Mouse (Mus musculus) liver, embryonic 14.5 days (tissue): ENCODE data around the gene Arhgap21. TPM values are rescaled to one million over a fixed set of nuclear protein-coding genes. Genes with fewer than 3 reads are reported as not detected.

Experiments
- ATAC-seq: fragments of 200-750 bp; cut with Nextera tagmentation; 2 replicates; pipeline ENCODE4 v1.8.0; 2017; ENCODE audit warnings: moderate number of reproducible peaks, mild to moderate bottlenecking, moderate library complexity; ENCODE audit not compliant: insufficient read depth
- DNase-seq, 3 experiments: peaks; one replicate each; pipeline ENCODE4 v3.0.0-alpha.2; 2012 to 2013; ENCODE audit warnings: low read depth in 3 of 3, low spot score in 3 of 3
- H3K27ac ChIP-seq: fragments of 300-500 bp; sonication (generic); 2 replicates; pipeline ENCODE4 v1.5.1; 2014; ENCODE audit warnings: moderate library complexity, mild to moderate bottlenecking, control low read depth, inconsistent platforms
- H3K27me3 ChIP-seq: fragments of 300-500 bp; sonication (generic); 2 replicates; pipeline ENCODE4 v1.6.1; 2014; ENCODE audit warnings: mild to moderate bottlenecking, low read length, moderate library complexity; ENCODE audit not compliant: control insufficient read depth, insufficient read depth
- H3K36me3 ChIP-seq: fragments of 300-500 bp; sonication (generic); replicated peaks from 2 replicates; pipeline ENCODE4 v1.6.1; 2014; ENCODE audit warnings: low read depth; ENCODE audit not compliant: control insufficient read depth, insufficient read depth
- H3K4me1 ChIP-seq, 2 experiments: fragments of 200-500 bp in 1 of 2; fragments of 300-500 bp in 1 of 2; sonication (generic) in 1 of 2; replicated peaks; 2 replicates each; pipeline ENCODE4 v1.6.1; 2012 to 2014; ENCODE audit warnings: antibody characterized with exemption in 1 of 2, inconsistent platforms in 1 of 2, low read length in 1 of 2; ENCODE audit not compliant: control insufficient read depth in 2 of 2, insufficient read depth in 2 of 2
- H3K4me2 ChIP-seq: fragments of 300-500 bp; sonication (generic); 2 replicates; pipeline ENCODE4 v1.6.1; 2014; ENCODE audit warnings: low read depth, mild to moderate bottlenecking, control low read depth, moderate library complexity
- H3K4me3 ChIP-seq, 2 experiments: fragments of 200-500 bp in 1 of 2; fragments of 300-500 bp in 1 of 2; sonication (generic) in 1 of 2; 2 replicates each; pipeline ENCODE4 v1.5.1; 2012 to 2014; ENCODE audit warnings: low read depth in 2 of 2, low read length in 2 of 2, mild to moderate bottlenecking in 2 of 2, control low read depth in 1 of 2, inconsistent platforms in 1 of 2, moderate library complexity in 1 of 2; ENCODE audit not compliant: insufficient read depth in 1 of 2
- H3K9ac ChIP-seq: fragments of 300-500 bp; sonication (generic); replicated peaks from 2 replicates; pipeline ENCODE4 v1.6.1; 2014; ENCODE audit warnings: mild to moderate bottlenecking, control low read depth, moderate library complexity
- H3K9me3 ChIP-seq: fragments of 300-500 bp; sonication (generic); 2 replicates; pipeline ENCODE4 v1.6.1; 2016; ENCODE audit warnings: low read length, mixed read lengths; ENCODE audit not compliant: control insufficient read depth
- CTCF ChIP-seq: IDR thresholded peaks from 2 replicates; pipeline ENCODE4 v1.5.1; 2016; ENCODE audit warnings: antibody characterized with exemption, low read depth, control low read depth
- EP300 ChIP-seq: IDR thresholded peaks from 2 replicates; pipeline ENCODE4 v1.6.1; 2016; ENCODE audit warnings: antibody characterized with exemption, low read depth
- WGBS: fragments of 180-500 bp; shearing (Covaris S2); extraction: QIAGEN DNeasy Blood & Tissue Kit; methylation state at CpG from one replicate; pipeline ENCODE4 v1.1.7; 2014; ENCODE audit not compliant: insufficient replicate concordance; 5-methylcytosine and 5-hydroxymethylcytosine counted together
- polyA plus RNA-seq, 2 experiments: library from polyadenylated mRNA; depleted of rRNA in 1 of 2; stranded (reverse) in 1 of 2; unstranded in 1 of 2; fragments of >200 nt; fragmentation: Nextera tagmentation in 1 of 2; extraction: Ambion mirVana in 1 of 2; gene quantifications; 2 replicates each; pipeline versions ENCODE4 v1.2.1 to v1.2.3; 2012 to 2014

The Arhgap21 gene
- polyA plus RNA-seq, 2 experiments, result 8.4 to 10.9 TPM

GRCm38 (mm10) chr2:20949168-20949567 is 19.5 kb downstream of the Arhgap21 start:
- no peak for ATAC-seq
- 67% methylated on average over 3 of the region's 3 CpGs for WGBS
- no peak overlapping the region for H3K4me2 ChIP-seq

GRCm38 (mm10) chr2:20947036-20947435 is 21.6 kb downstream of the Arhgap21 start:
- peak; percentile 32; the same call in 1 of the 2 replicates for ATAC-seq

More at GRCm38 (mm10) chr2:20949168-20949567, 19.5 kb downstream of the Arhgap21 start:
- Histone ChIP-seq H3K4me3 (no peak overlapping the region), H3K36me3 (no peaks in the 10 kb centered on the region), H3K9ac (no peak overlapping the region), H3K27me3 (no peaks in the 10 kb centered on the region), H3K27ac (no peak overlapping the region), H3K4me1 (peaks cover 4 to 15% of the 10 kb centered on the region in 2 experiments), H3K9me3 (no peaks in the 10 kb centered on the region)
- DNase-seq, result no peak
- TF ChIP-seq EP300 (no peak), CTCF (no peak)

GRCm38 (mm10) chr2:20945596-20945995 is 23.1 kb downstream of the Arhgap21 start:
- Histone ChIP-seq H3K27me3 (no peaks in the 10 kb centered on the region), H3K4me1 (peaks cover 23 to 37% of the 10 kb centered on the region in 2 experiments), H3K36me3 (no peaks in the 10 kb centered on the region), H3K27ac (no peak overlapping the region), H3K4me3 (no peak overlapping the region), H3K9me3 (no peaks in the 10 kb centered on the region), H3K4me2 (no peak overlapping the region), H3K9ac (no peak overlapping the region)
- WGBS, result 73% methylated on average over 5 of the region's 5 CpGs
- no peak for ATAC-seq
- DNase-seq, result no peak
- TF ChIP-seq CTCF (no peak), EP300 (no peak)

More at GRCm38 (mm10) chr2:20947036-20947435, 21.6 kb downstream of the Arhgap21 start:
- H3K4me1 ChIP-seq, result peaks cover 19 to 31% of the 10 kb centered on the region in 2 experiments
- no peak for TF ChIP-seq CTCF
- H3K4me2 ChIP-seq, result peak overlapping the region; percentile 16; the same call in 1 of the 2 replicates
- 74% methylated on average over 1 of the region's 1 CpGs for WGBS
- no peak overlapping the region for H3K9ac ChIP-seq
- peak overlapping the region; percentile 34; the same call in 1 of the 2 replicates for H3K27ac ChIP-seq
- no peaks in the 10 kb centered on the region for H3K27me3 ChIP-seq
- no peak overlapping the region for H3K4me3 ChIP-seq
- DNase-seq, result no peak
- H3K9me3 ChIP-seq, result no peaks in the 10 kb centered on the region
- H3K36me3 ChIP-seq, result no peaks in the 10 kb centered on the region

- Histone ChIP-seq H3K36me3 (no peaks in the 10 kb centered on the region), H3K27me3 (no peaks in the 10 kb centered on the region), H3K4me3 (no peak overlapping the region), H3K9me3 (no peaks in the 10 kb centered on the region), H3K27ac (no peak overlapping the region), H3K4me1 (peaks cover 23 to 37% of the 10 kb centered on the region in 2 experiments), H3K4me2 (no peak overlapping the region), H3K9ac (no peak overlapping the region)
- DNase-seq (no peak), ATAC-seq (no peak)
- TF ChIP-seq CTCF (no peak), EP300 (no peak)
- WGBS, result 40% methylated on average over 7 of the region's 7 CpGs
Measured at GRCm38 (mm10) chr2:20943730-20944454, 24.8 kb downstream of the Arhgap21 start.

GRCm38 (mm10) chr2:20943222-20943621 is 25.5 kb downstream of the Arhgap21 start:
- H3K27me3 ChIP-seq, result no peaks in the 10 kb centered on the region
- peak; percentile 48; the same call in 1 of the 2 replicates for TF ChIP-seq CTCF
- no peak for TF ChIP-seq EP300
- no peaks in the 10 kb centered on the region for H3K36me3 ChIP-seq
- no peak overlapping the region for H3K4me3 ChIP-seq
- 5% methylated on average over 5 of the region's 5 CpGs for WGBS
- peak; percentile 81 for ATAC-seq
- no peak overlapping the region; the same call in 1 of the 2 replicates for H3K4me2 ChIP-seq
- H3K4me1 ChIP-seq, result peaks cover 23 to 35% of the 10 kb centered on the region in 2 experiments
- no peak overlapping the region for H3K27ac ChIP-seq
- peak in 2 of 3 experiments; percentile 47 for DNase-seq
- H3K9me3 ChIP-seq, result no peaks in the 10 kb centered on the region
- no peak overlapping the region for H3K9ac ChIP-seq
